7 mouse cellular contexts compared by ENCODE assay signal in the genomic region with DNA sequence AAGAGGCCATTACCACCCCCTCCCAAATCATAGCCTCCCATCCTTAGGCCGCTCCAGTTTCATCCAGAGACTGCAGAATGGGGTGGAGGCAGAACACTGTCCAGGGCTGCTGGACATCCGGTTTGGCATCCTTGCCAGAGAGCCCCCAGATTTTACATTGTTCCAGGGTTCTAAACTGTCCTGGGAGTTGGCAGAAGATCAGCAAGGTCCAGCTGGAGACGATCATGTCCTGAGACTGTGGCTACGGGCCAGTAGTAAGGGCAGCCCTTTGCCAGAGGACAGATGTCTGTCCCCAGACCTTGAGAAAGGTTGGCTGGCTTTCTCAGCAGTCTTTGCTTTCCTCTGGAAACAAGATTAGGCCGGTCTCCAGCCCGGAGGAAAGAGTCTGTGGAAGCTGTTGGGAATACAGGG. TPM values are rescaled to one million over a fixed set of nuclear protein-coding genes. Genes with fewer than 3 reads are reported as not detected.
DNase-seq lines count a peak whose midpoint lies in the region; ATAC-seq lines count a peak whose summit lies in the region.

No protein-coding gene starts in this region.

- WGBS in embryonic facial prominence, embryonic 11.5 days: 79% methylated on average over 6 of the region's 6 CpGs
- WGBS in stomach, embryonic 14.5 days: 52% methylated on average over 6 of the region's 6 CpGs

- H3K9ac ChIP-seq in embryonic facial prominence, embryonic 11.5 days (replicated peaks; ENCODE audit: low read length): no peak overlapping the region
- no peak overlapping the region for H3K9ac ChIP-seq in stomach, embryonic 14.5 days (replicated peaks; ENCODE audit: low read depth, low read length)

- H3K27ac ChIP-seq in embryonic facial prominence, embryonic 11.5 days (replicated peaks; ENCODE audit: low read depth, low read length): 0 out of 2 replicates have a peak overlapping the region, but pooled peaks have one; percentile 22
- H3K27ac ChIP-seq in stomach, embryonic 14.5 days (ENCODE audit: low read length): peak overlapping the region; percentile 91

- no peaks in the 10 kb centered on the region for H3K9me3 ChIP-seq in embryonic facial prominence, embryonic 11.5 days (replicated peaks; ENCODE audit: control insufficient read depth, low read length)
- H3K9me3 ChIP-seq in stomach, embryonic 14.5 days (ENCODE audit: control insufficient read depth, low read depth, low read length): no peaks in the 10 kb centered on the region

- H3K4me1 ChIP-seq in embryonic facial prominence, embryonic 11.5 days (ENCODE audit: control insufficient read depth, insufficient read depth, low read length): no peaks in the 10 kb centered on the region
- peaks cover 28% of the 10 kb centered on the region; the same call in 1 of the 2 replicates for H3K4me1 ChIP-seq in stomach, embryonic 14.5 days (ENCODE audit: control insufficient read depth, insufficient read depth, low read length)

- H3K4me3 ChIP-seq in embryonic facial prominence, embryonic 11.5 days (ENCODE audit: low read depth, low read length): no peak overlapping the region
- H3K4me3 ChIP-seq in stomach, embryonic 14.5 days (ENCODE audit: low read depth, low read length): peak overlapping the region; percentile 38; the same call in 1 of the 2 replicates

- H3K27me3 ChIP-seq in embryonic facial prominence, embryonic 11.5 days (ENCODE audit: control insufficient read depth, insufficient read depth, low read length): no peaks in the 10 kb centered on the region
- no peaks in the 10 kb centered on the region for H3K27me3 ChIP-seq in stomach, embryonic 14.5 days (ENCODE audit: control insufficient read depth, insufficient read depth, low read length)

- DNase-seq in adipocyte (ENCODE audit: low spot score): peak; percentile 90
- DNase-seq in embryonic facial prominence, embryonic 11.5 days (ENCODE audit: low spot score): no peak
- peak; percentile 87 to 89 for DNase-seq in heart, postnatal 14 days
- peak; percentile 85 to 90 for DNase-seq in kidney, postnatal 4 days
- DNase-seq in spleen, postnatal 36 days (ENCODE audit: low spot score in 2 of 2): no peak
- no peak for DNase-seq in cerebellum, adult 11 months

- ATAC-seq in embryonic facial prominence, embryonic 11.5 days (replicated peaks; ENCODE audit: insufficient number of reproducible peaks, low FRiP score, low TSS enrichment, low read depth): peak; percentile 4; the same call in 1 of the 2 replicates
- ATAC-seq in stomach, embryonic 14.5 days (ENCODE audit: insufficient number of reproducible peaks, insufficient read depth, low FRiP score, low read depth): peak; percentile 76

- intact Hi-C loops in heart, postnatal 14 days (cut with DNase I): loop anchor here (5.0 kb wide), 1 partner anchor 43 kb away; no protein-coding TSS in a partner anchor

- no peaks in the 10 kb centered on the region for H3K36me3 ChIP-seq in embryonic facial prominence, embryonic 11.5 days (replicated peaks; ENCODE audit: control insufficient read depth, insufficient read depth, low read depth, low read length)
- no peaks in the 10 kb centered on the region for H3K36me3 ChIP-seq in stomach, embryonic 14.5 days (ENCODE audit: control insufficient read depth, insufficient read depth, low read length)

- H3K4me2 ChIP-seq in embryonic facial prominence, embryonic 11.5 days (ENCODE audit: low read depth, low read length): no peak overlapping the region; the same call in 1 of the 2 replicates
- peak overlapping the region; percentile 39 for H3K4me2 ChIP-seq in stomach, embryonic 14.5 days (replicated peaks; ENCODE audit: low read depth, low read length)

RNA-seq across cellular contexts. Expression of a gene that starts 2.6 kb away (rescaled TPM):
- polyA plus RNA-seq in embryonic facial prominence, embryonic 11.5 days (2014; fragmentation: Nextera tagmentation; extraction: Ambion mirVana): 6.6 and 7.3 TPM in 2 replicates
- 100 to 1,000 TPM; 102 to 124 TPM for total RNA-seq in heart, postnatal 14 days (2021)
- 28.8 and 32.1 TPM in 2 replicates for polyA plus RNA-seq in stomach, embryonic 14.5 days (2014; fragmentation: Nextera tagmentation; extraction: Ambion mirVana)

RNA-seq across cellular contexts. Expression of a gene that starts 54.7 kb away (rescaled TPM):
- polyA plus RNA-seq in embryonic facial prominence, embryonic 11.5 days (2014; fragmentation: Nextera tagmentation; extraction: Ambion mirVana): not detected in 2 replicates
- not detected for total RNA-seq in heart, postnatal 14 days (2021)
- not detected in 2 replicates for polyA plus RNA-seq in stomach, embryonic 14.5 days (2014; fragmentation: Nextera tagmentation; extraction: Ambion mirVana)

Comparison
In these comparisons a context has a peak if more than half of its experiments do, and no peak if none do; other contexts are left out.
1. DNase-seq: peak in adipocyte (single experiment), heart, postnatal 14 days (2 of 2) and kidney, postnatal 4 days (2 of 2); none in embryonic facial prominence, embryonic 11.5 days (single experiment), spleen, postnatal 36 days (0 of 2) and cerebellum, adult 11 months (single experiment).